Mouse (Mus musculus) stomach, postnatal 0 days (tissue): ENCODE measurements around the gene Mrtfa. TPM values are rescaled to one million over a fixed set of nuclear protein-coding genes. Genes with fewer than 3 reads are reported as not detected.
A peak's percentile ranks its signal among the peaks of the same experiment; 100 is the strongest.

Experiments
- ATAC-seq: fragments of 200-750 bp; cut with Nextera tagmentation; 2 replicates; pipeline ENCODE4 v1.8.0; 2017; ENCODE audit not compliant: low FRiP score, low TSS enrichment
- DNase-seq: peaks from one replicate; pipeline ENCODE4 v3.0.0-alpha.2; 2016; ENCODE audit warnings: low spot score
- H3K27ac ChIP-seq: fragments of 300-500 bp; sonication (generic); replicated peaks from 2 replicates; pipeline ENCODE4 v1.5.1; 2014; ENCODE audit warnings: mild to moderate bottlenecking, control low read depth
- H3K27me3 ChIP-seq: fragments of 300-500 bp; sonication (generic); 2 replicates; pipeline ENCODE4 v1.6.1; 2014; ENCODE audit warnings: low read length; ENCODE audit not compliant: control insufficient read depth, insufficient read depth
- H3K36me3 ChIP-seq: fragments of 300-500 bp; sonication (generic); 2 replicates; pipeline ENCODE4 v1.6.1; 2014; ENCODE audit warnings: low read length, mixed read lengths; ENCODE audit not compliant: control insufficient read depth, insufficient read depth
- H3K4me1 ChIP-seq: fragments of 300-500 bp; sonication (generic); replicated peaks from 2 replicates; pipeline ENCODE4 v1.6.1; 2014; ENCODE audit warnings: antibody characterized with exemption; ENCODE audit not compliant: control insufficient read depth, insufficient read depth
- H3K4me2 ChIP-seq: fragments of 300-500 bp; sonication (generic); replicated peaks from 2 replicates; pipeline ENCODE4 v1.6.1; 2014; ENCODE audit warnings: low read depth, mild to moderate bottlenecking, control low read depth, moderate library complexity
- H3K4me3 ChIP-seq: fragments of 300-500 bp; sonication (generic); 2 replicates; pipeline ENCODE4 v1.5.1; 2014; ENCODE audit warnings: low read depth, low read length, control low read depth
- H3K9ac ChIP-seq: fragments of 300-500 bp; sonication (generic); 2 replicates; pipeline ENCODE4 v1.6.1; 2014; ENCODE audit warnings: mild to moderate bottlenecking, low read length, control low read depth, mixed read lengths
- H3K9me3 ChIP-seq: fragments of 300-500 bp; sonication (generic); 2 replicates; pipeline ENCODE4 v1.6.1; 2016; ENCODE audit warnings: low read length; ENCODE audit not compliant: control insufficient read depth
- CTCF ChIP-seq: IDR thresholded peaks from 2 replicates; pipeline ENCODE4 v1.5.1; 2016; ENCODE audit warnings: antibody characterized with exemption, low read depth, mild to moderate bottlenecking, moderate library complexity
- EP300 ChIP-seq: optimal IDR thresholded peaks from 2 replicates; pipeline ENCODE3; 2016; ENCODE audit warnings: antibody characterized with exemption
- WGBS: fragments of 180-500 bp; shearing (Covaris S2); extraction: QIAGEN DNeasy Blood & Tissue Kit; methylation state at CpG from one replicate; pipeline ENCODE4 v1.1.7; 2014; 5-methylcytosine and 5-hydroxymethylcytosine counted together
- polyA plus RNA-seq: library from polyadenylated mRNA; unstranded; fragments of >200 nt; fragmentation: Nextera tagmentation; extraction: Ambion mirVana; gene quantifications from 2 replicates; pipeline ENCODE4 v1.2.1, GENCODE M21; 2015

The Mrtfa gene
- polyA plus RNA-seq, 1 experiment from 2014 or later: 12.6 TPM

DNA sequence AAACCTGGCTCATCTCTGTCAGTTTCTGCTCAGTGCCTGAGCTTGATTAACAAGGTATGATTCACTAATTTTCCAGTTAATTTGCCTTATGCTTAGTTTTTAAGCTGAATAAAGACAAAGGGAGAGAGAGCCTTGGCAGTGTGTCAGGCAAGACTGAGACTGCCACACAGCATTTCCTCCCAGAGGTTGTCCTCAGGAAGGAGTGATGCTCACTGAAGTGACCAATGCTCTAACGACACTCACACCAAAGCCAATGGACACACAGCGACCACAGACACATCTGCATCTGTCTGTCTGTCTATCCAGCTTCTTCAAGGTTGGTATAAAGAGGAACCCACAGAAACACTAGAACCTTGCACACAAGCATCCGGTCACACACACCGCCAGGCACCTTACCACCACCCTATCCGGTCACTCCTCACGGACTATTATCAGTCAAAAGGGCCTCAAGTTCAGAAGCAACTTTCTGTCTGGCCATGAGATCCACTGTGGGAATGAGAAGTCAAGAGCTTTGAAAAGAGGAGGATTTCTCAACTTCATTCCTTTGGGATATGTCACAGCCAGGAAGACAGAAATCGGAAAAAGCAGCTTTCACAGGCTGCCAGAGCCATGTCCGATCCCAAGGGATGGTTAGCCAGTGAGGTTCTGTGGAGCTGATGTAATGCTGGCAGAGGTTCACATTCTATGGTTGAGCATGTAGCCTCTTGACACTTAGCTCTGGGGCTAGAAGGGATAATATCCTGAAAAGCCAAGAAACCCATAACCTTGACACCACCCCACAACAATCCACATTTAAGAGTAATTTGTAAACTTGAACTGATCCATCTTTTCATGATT lies 103.7 kb downstream of the Mrtfa start:
- peak; percentile 83; the same call in 1 of the 2 replicates for ATAC-seq
- Histone ChIP-seq H3K4me1 (peaks cover 8% of the 10 kb centered on the region), H3K4me3 (no peak overlapping the region), H3K4me2 (no peak overlapping the region; the same call in 1 of the 2 replicates), H3K36me3 (no peaks in the 10 kb centered on the region), H3K27me3 (no peaks in the 10 kb centered on the region), H3K9me3 (no peaks in the 10 kb centered on the region), H3K9ac (peak overlapping the region; percentile 18; the same call in 1 of the 2 replicates), H3K27ac (peak overlapping the region; percentile 81)
- TF ChIP-seq CTCF: no peak
- TF ChIP-seq EP300: no peak
- no peak for DNase-seq
- WGBS: 62% methylated on average over 8 of the region's 8 CpGs

DNA sequence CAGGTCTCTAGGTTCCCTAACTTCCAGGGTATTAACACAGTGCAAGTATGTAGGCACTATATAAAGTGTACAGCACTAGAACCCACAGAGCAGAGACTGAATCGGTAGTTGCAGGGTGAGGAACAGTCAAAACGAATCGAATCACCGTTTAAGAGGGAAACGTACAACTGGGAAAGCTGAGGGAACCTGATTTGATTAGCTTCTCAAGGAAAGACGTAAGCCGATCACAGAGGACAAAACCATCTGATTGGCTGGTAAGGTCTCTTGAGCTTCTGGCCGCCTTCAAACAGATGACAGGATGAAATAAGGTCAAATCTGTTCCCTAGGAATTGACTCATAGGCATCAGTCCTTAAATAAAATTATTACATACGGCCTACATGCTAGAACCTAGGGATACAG lies 106.7 kb downstream of the Mrtfa start:
- TF ChIP-seq CTCF: no peak
- no peak for TF ChIP-seq EP300
- no peak overlapping the region for H3K9ac ChIP-seq
- no peak overlapping the region for H3K4me2 ChIP-seq
- DNase-seq (no peak), ATAC-seq (no peak)
- H3K36me3 ChIP-seq: no peaks in the 10 kb centered on the region
- H3K4me1 ChIP-seq: peaks cover 8% of the 10 kb centered on the region
- no peaks in the 10 kb centered on the region for H3K27me3 ChIP-seq
- 73% methylated on average over 9 of the region's 9 CpGs for WGBS
- no peak overlapping the region for H3K4me3 ChIP-seq
- H3K9me3 ChIP-seq: no peaks in the 10 kb centered on the region
- H3K27ac ChIP-seq: peak overlapping the region; percentile 66

- Histone ChIP-seq H3K36me3 (no peaks in the 10 kb centered on the region), H3K27ac (peak overlapping the region; percentile 66), H3K9ac (no peak overlapping the region), H3K4me3 (no peak overlapping the region), H3K4me2 (no peak overlapping the region), H3K9me3 (no peaks in the 10 kb centered on the region), H3K4me1 (peaks cover 8% of the 10 kb centered on the region), H3K27me3 (no peaks in the 10 kb centered on the region)
- ATAC-seq (no peak), DNase-seq (no peak)
- no peak for TF ChIP-seq CTCF
- no peak for TF ChIP-seq EP300
- WGBS: 41% methylated on average over 4 of the region's 4 CpGs
These were observed 107.3 kb downstream of the Mrtfa start for GRCm38 (mm10) chr15:81083281-81083680.

DNA sequence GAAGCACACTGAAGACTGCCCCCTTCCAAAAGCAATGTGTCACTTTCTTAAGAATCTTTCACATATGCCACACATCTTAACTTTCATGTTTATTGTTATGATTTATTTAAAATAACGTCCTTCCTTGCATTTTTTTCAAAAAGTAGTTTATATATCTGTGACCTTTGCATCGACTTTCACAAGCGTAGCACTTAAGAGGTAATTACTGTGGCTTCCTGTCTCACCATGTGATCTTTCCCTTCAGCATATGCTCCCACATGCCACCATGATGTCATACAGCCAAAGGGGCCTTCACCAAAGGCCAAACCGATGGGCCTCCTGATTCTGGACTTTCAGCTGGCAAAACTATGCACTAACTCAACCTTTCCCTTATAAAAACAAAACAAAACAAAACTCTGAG lies 109.3 kb downstream of the Mrtfa start:
- no peak for ATAC-seq
- Histone ChIP-seq H3K9me3 (no peaks in the 10 kb centered on the region), H3K4me2 (no peak overlapping the region), H3K27me3 (no peaks in the 10 kb centered on the region), H3K27ac (no peak overlapping the region), H3K4me3 (no peak overlapping the region), H3K9ac (no peak overlapping the region), H3K4me1 (peaks cover under 1% of the 10 kb centered on the region), H3K36me3 (no peaks in the 10 kb centered on the region)
- TF ChIP-seq EP300: no peak
- no peak for TF ChIP-seq CTCF
- DNase-seq: no peak
- WGBS: 46% methylated on average over 4 of the region's 4 CpGs

- no peak for ATAC-seq
- Histone ChIP-seq H3K9me3 (no peaks in the 10 kb centered on the region), H3K4me2 (no peak overlapping the region), H3K9ac (no peak overlapping the region), H3K27me3 (no peaks in the 10 kb centered on the region), H3K27ac (no peak overlapping the region), H3K36me3 (no peaks in the 10 kb centered on the region), H3K4me3 (no peak overlapping the region), H3K4me1 (no peaks in the 10 kb centered on the region)
- no peak for DNase-seq
- WGBS: 97% methylated on average over 9 of the region's 9 CpGs
- TF ChIP-seq CTCF (no peak), EP300 (no peak)
These were observed 110.2 kb downstream of the Mrtfa start for GRCm38 (mm10) chr15:81080405-81080804.

DNA sequence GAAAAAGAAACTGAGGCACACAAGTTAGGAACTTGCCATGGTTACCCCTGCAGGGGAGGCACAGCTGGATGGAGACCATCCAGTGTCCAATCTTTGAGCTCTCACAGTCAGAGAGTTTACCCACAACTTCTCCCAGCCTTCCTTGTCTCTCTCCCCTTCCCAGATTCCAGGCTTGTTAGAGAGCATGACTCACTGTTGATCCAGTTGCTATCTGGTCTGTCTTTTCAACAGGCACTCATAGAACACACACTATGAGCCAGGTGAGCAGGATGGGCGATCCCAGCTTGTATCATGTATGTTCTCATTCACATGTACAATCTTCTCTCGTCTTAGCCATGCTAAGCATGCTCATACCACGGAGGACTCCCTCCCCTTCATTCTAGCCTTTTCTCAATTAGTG lies 111.3 kb downstream of the Mrtfa start:
- Histone ChIP-seq H3K36me3 (no peaks in the 10 kb centered on the region), H3K27me3 (no peaks in the 10 kb centered on the region), H3K9ac (no peak overlapping the region), H3K27ac (no peak overlapping the region), H3K4me2 (no peak overlapping the region), H3K4me3 (no peak overlapping the region), H3K4me1 (no peaks in the 10 kb centered on the region), H3K9me3 (no peaks in the 10 kb centered on the region)
- TF ChIP-seq CTCF: no peak
- TF ChIP-seq EP300: no peak
- ATAC-seq (peak; percentile 49; the same call in 1 of the 2 replicates), DNase-seq (no peak)
- 64% methylated on average over 3 of the region's 3 CpGs for WGBS
